Mouse (Mus musculus): Measurements from ENCODE around the gene Kcnd3.

GRCm38 (mm10) chr3:105544106-105544505 lies 92.0 kb downstream of the Kcnd3 start:
- no peak for TF ChIP-seq CTCF (IDR thresholded peaks at IDR 0.05; ENCODE audit: borderline replicate concordance, control insufficient read depth, extremely low read depth, insufficient read depth, low read length, poor library complexity)
- no peak for TF ChIP-seq POLR2A (IDR thresholded peaks at IDR 0.05; ENCODE audit: control insufficient read depth, extremely low read depth, insufficient read depth, low read length, poor library complexity)

Measured in thymus, adult 2 months (tissue).